Mouse (Mus musculus) spleen, adult 2 months (tissue): ENCODE data around the gene Dpp8. TPM values are rescaled to one million over a fixed set of nuclear protein-coding genes. Genes with fewer than 3 reads are reported as not detected.
A peak's percentile ranks its signal among the peaks of the same experiment; 100 is the strongest.

Source experiments
- DNase-seq, 2 experiments: peaks; one replicate each; pipeline versions ENCODE4 v3.0.0 to v3.0.0-alpha.2; 2012 to 2021; ENCODE audit warnings: low spot score in 2 of 2, low read depth in 1 of 2
- H3K27ac ChIP-seq: fragments of 200-500 bp; 2 replicates; pipeline ENCODE4 v1.5.1; 2012; ENCODE audit warnings: low read length, inconsistent platforms; ENCODE audit not compliant: insufficient read depth
- H3K27me3 ChIP-seq: fragments of 200-500 bp; 2 replicates; pipeline ENCODE4 v1.6.1; 2012; ENCODE audit warnings: mild to moderate bottlenecking, moderate library complexity, low read length, inconsistent platforms; ENCODE audit not compliant: control insufficient read depth, insufficient read depth
- H3K36me3 ChIP-seq: fragments of 200-500 bp; 2 replicates; pipeline ENCODE4 v1.6.1; 2012; ENCODE audit warnings: mild to moderate bottlenecking, low read length, inconsistent platforms; ENCODE audit not compliant: control insufficient read depth, insufficient read depth
- H3K4me1 ChIP-seq: fragments of 200-500 bp; 2 replicates; pipeline ENCODE4 v1.6.1; 2011; ENCODE audit warnings: inconsistent platforms; ENCODE audit not compliant: control insufficient read depth, insufficient read depth, insufficient read length
- H3K4me3 ChIP-seq: fragments of 200-500 bp; 2 replicates; pipeline ENCODE4 v1.5.1; 2011; ENCODE audit warnings: mild to moderate bottlenecking, inconsistent platforms; ENCODE audit not compliant: insufficient read depth, insufficient read length; ENCODE audit errors: extremely low read depth
- CTCF ChIP-seq: fragments of 200-500 bp; IDR thresholded peaks from 2 replicates; pipeline ENCODE4 v1.5.1; 2011; ENCODE audit warnings: mild to moderate bottlenecking, inconsistent platforms; ENCODE audit not compliant: insufficient read depth, insufficient read length, insufficient replicate concordance; ENCODE audit errors: extremely low read depth
- POLR2A ChIP-seq: fragments of 200-500 bp; IDR thresholded peaks from 2 replicates; pipeline ENCODE4 v1.6.1; 2011; ENCODE audit warnings: low read depth, low read length, inconsistent platforms
- WGBS: fragments of 180-500 bp; shearing (Covaris S2); methylation state at CpG from one replicate; pipeline ENCODE4 v1.1.7; 2018; 5-methylcytosine and 5-hydroxymethylcytosine counted together
- polyA plus RNA-seq: library from polyadenylated mRNA; depleted of rRNA; stranded (reverse); fragments of >200 nt; gene quantifications from 2 replicates; pipeline ENCODE4 v1.2.3, GENCODE M21; 2012

Dpp8 gene
- polyA plus RNA-seq, 1 experiment, result 32.6 TPM

DNA sequence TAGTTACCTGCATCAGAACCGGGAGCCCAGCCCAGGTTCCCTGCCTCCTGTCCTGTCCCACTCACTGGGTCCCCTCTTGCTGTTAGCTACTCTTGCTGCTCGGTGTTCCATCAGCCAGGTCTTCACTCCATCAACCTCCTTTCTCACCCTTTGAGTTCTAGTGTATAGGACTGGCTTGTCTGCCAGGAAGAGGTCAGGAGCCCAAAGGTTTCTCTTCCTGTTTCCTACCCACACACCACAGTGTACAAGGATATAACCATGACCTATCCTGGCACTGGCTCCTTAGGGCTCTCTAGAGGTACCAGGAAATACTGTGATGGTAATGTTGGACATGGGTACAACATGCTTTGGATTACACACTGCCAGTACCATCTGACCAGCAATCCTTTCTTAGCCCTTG is 81.5 kb downstream of the Dpp8 start:
- no peak for DNase-seq
- H3K27ac ChIP-seq, result no peak overlapping the region
- no peak overlapping the region for H3K4me3 ChIP-seq
- WGBS, result 89% methylated on average over 2 of the region's 2 CpGs
- no peaks in the 10 kb centered on the region for H3K36me3 ChIP-seq
- no peaks in the 10 kb centered on the region for H3K4me1 ChIP-seq
- TF ChIP-seq CTCF, result no peak
- no peak for TF ChIP-seq POLR2A
- H3K27me3 ChIP-seq, result no peaks in the 10 kb centered on the region

DNA sequence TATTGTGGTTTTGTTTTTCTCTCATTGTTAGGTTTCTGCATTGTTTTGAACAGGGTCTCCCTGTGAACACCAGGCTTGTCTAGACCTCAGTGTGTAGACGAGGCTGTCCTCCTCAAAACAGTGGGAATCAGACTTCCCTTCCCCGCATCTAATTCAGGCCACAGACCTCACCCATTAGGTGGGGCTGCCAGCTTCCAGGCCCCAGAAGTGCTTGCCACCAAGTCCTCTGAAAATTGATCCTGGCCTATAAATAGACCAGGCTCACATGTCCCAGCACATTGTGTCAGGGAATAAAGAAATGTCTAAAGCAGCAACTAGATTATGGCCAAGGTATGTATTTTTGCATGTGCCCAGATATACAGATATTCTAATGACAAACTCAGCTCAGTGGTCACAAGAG is 83.7 kb downstream of the Dpp8 start:
- H3K36me3 ChIP-seq, result no peaks in the 10 kb centered on the region
- H3K4me1 ChIP-seq, result no peaks in the 10 kb centered on the region
- no peaks in the 10 kb centered on the region for H3K27me3 ChIP-seq
- WGBS, result 89% methylated on average over 2 of the region's 2 CpGs
- no peak for TF ChIP-seq CTCF
- TF ChIP-seq POLR2A, result no peak
- H3K27ac ChIP-seq, result no peak overlapping the region
- no peak overlapping the region for H3K4me3 ChIP-seq
- DNase-seq, result no peak

DNA sequence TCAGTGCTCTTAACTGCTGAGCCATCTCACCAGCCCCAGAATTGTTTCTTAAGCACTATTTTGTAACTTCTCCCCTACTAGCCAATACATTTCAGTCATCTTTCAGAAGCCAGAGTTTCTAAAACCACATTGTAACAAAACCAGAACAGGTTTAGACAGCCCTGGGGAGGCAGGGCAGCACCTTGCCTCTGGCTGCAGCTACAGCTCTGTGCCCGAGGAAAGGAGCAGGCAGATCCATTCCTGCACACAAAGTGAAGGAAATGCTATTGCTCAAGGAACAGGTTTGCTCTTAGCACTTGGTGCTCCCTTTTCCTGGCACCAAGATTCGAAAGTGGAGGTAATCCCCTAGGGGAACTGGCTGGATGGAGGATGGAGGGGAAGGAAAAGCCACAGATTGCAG is 85.3 kb downstream of the Dpp8 start:
- no peaks in the 10 kb centered on the region for H3K36me3 ChIP-seq
- no peaks in the 10 kb centered on the region for H3K4me1 ChIP-seq
- 61% methylated on average over 2 of the region's 2 CpGs for WGBS
- no peaks in the 10 kb centered on the region for H3K27me3 ChIP-seq
- no peak overlapping the region for H3K27ac ChIP-seq
- TF ChIP-seq POLR2A (no peak), CTCF (no peak)
- no peak overlapping the region for H3K4me3 ChIP-seq
- DNase-seq, result no peak

DNA sequence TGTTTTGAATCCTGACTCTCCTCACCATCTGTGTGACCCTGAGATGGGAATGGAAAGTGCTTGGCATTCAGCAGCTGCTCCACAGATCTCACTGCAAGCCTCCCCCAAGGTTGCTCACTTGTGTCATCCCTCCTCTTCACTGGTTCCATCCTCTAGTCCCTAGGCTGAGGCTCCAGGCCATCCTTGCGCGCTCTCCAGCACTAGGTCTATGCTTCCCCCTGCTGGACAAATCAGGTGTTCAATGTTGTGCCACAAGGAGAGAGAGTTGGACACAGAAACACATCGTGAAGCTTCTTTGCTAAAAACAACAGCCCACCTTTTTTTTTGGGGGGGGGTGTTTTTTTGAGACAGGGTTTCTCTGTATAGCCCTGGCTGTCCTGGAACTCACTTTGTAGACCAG is 88.7 kb downstream of the Dpp8 start:
- TF ChIP-seq POLR2A (no peak), CTCF (peak; percentile 38; the same call in 1 of the 2 replicates)
- peaks cover 2% of the 10 kb centered on the region; the same call in 1 of the 2 replicates for H3K4me1 ChIP-seq
- H3K27me3 ChIP-seq, result no peaks in the 10 kb centered on the region
- DNase-seq, result peak; percentile 22 to 51
- H3K27ac ChIP-seq, result no peak overlapping the region
- H3K4me3 ChIP-seq, result no peak overlapping the region
- no peaks in the 10 kb centered on the region for H3K36me3 ChIP-seq
- whole genome bisulfite sequencing, result 10% methylated on average over 3 of the region's 3 CpGs

DNA sequence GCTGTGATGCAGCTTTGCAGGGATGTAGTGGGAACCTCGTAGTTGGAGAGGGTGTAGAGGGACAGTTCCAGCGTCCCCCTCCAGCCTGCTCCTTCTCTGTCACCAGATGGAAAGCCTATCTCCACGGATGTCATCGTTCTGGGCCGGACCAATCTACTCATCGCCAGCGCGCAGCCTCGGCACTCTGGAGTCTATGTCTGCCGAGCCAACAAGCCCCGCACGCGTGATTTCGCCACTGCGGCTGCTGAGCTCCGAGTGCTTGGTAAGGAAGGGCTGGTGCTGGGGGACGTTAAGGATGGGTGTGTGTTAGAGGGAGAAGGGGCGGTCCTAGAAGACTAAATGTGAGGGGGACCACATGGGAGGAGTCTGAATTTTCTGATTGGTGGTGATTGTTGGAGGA is 90.3 kb downstream of the Dpp8 start:
- DNase-seq, result no peak
- H3K27me3 ChIP-seq, result no peaks in the 10 kb centered on the region
- no peak overlapping the region for H3K4me3 ChIP-seq
- TF ChIP-seq CTCF (no peak), POLR2A (no peak)
- no peak overlapping the region for H3K27ac ChIP-seq
- H3K4me1 ChIP-seq, result peaks cover 2% of the 10 kb centered on the region; the same call in 1 of the 2 replicates
- WGBS, result 55% methylated on average over 18 of the region's 18 CpGs
- H3K36me3 ChIP-seq, result no peaks in the 10 kb centered on the region

DNA sequence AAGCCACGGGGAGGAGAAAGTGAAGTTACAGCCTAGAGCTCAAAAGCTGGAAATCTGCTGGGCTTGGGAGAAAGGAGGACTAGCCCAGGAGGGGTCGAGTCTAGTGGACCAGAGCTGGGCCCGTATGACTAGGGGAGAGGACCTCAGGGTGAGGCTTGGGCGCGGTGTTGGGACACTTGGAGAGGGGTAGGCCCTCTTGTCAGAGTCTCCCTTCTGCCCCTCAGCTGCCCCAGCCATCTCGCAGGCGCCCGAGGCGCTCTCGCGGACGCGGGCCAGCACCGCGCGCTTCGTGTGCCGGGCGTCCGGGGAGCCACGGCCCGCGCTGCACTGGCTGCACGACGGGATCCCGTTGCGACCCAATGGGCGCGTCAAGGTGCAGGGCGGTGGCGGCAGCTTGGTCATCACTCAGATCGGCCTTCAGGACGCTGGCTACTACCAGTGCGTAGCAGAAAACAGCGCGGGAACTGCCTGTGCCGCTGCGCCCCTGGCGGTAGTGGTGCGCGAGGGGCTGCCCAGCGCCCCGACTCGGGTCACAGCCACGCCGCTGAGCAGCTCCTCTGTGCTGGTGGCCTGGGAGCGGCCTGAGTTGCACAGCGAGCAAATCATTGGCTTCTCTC is 91.4 kb downstream of the Dpp8 start:
- H3K27ac ChIP-seq, result no peak overlapping the region
- DNase-seq, result peak in 1 of 2 experiments; percentile 42
- TF ChIP-seq POLR2A, result no peak
- TF ChIP-seq CTCF, result peak; percentile 44; the same call in 1 of the 2 replicates
- peaks cover 2% of the 10 kb centered on the region; the same call in 1 of the 2 replicates for H3K4me1 ChIP-seq
- H3K36me3 ChIP-seq, result no peaks in the 10 kb centered on the region
- no peaks in the 10 kb centered on the region for H3K27me3 ChIP-seq
- WGBS, result 12% methylated on average over 48 of the region's 48 CpGs
- H3K4me3 ChIP-seq, result peak overlapping the region; percentile 45; the same call in 1 of the 2 replicates

DNA sequence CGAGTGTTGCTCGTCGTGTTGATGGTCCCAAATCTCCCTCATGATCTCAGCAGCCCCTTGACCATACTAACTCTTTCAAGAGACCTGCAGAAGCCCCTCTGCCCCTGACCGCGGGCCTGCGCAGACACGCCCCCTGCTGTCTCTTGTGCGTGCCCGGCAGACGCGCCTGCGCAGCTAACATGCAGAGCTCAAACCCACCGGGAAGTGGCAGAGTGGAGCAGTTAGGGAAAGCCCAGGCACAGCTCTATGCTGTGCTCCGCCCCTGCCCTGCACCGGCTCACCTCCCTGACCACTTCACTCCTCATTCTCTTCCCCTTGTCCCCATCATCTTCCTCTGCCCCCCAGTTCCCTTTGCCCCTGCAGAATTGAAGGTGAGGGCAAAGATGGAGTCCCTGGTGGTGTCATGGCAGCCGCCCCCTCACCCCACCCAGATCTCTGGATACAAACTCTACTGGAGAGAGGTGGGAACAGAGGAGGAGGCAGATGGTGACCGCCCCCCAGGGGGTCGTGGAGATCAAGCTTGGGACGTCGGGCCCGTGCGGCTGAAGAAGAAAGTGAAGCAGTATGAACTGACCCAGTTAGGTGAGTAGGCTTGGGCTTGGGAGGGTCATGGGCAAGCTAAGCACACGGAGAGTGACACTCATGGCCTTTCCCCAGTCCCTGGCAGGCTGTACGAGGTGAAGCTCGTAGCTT is 96.1 kb downstream of the Dpp8 start:
- H3K36me3 ChIP-seq, result no peaks in the 10 kb centered on the region
- 19% methylated on average over 25 of the region's 25 CpGs for WGBS
- H3K4me3 ChIP-seq, result no peak overlapping the region
- peak in 1 of 2 experiments; percentile 34 for DNase-seq
- TF ChIP-seq CTCF (no peak), POLR2A (no peak)
- H3K27me3 ChIP-seq, result no peaks in the 10 kb centered on the region
- peaks cover 2% of the 10 kb centered on the region; the same call in 1 of the 2 replicates for H3K4me1 ChIP-seq
- no peak overlapping the region for H3K27ac ChIP-seq
